Mouse (Mus musculus) megakaryocyte, embryonic 14.5 days (primary cell): Measurements from ENCODE around the gene Gtsf1. TPM values are rescaled to one million over a fixed set of nuclear protein-coding genes. Genes with fewer than 3 reads are reported as not detected.

Experiments used
- H3K27me3 ChIP-seq: replicated peaks from 2 replicates; pipeline ENCODE3; 2012; ENCODE audit warnings: inconsistent platforms
- H3K36me3 ChIP-seq: replicated peaks from 2 replicates; pipeline ENCODE3; 2012; ENCODE audit warnings: low read length, inconsistent platforms, mixed read lengths
- H3K4me1 ChIP-seq: 2 replicates; pipeline ENCODE4 v1.6.1; 2012; ENCODE audit warnings: inconsistent platforms
- H3K4me3 ChIP-seq: replicated peaks from 2 replicates; pipeline ENCODE3; 2012; ENCODE audit warnings: moderate library complexity, mild to moderate bottlenecking, inconsistent platforms
- H3K9me3 ChIP-seq: 2 replicates; pipeline ENCODE4 v1.6.1; 2012; ENCODE audit warnings: inconsistent platforms
- FLI1 ChIP-seq: IDR thresholded peaks from 2 replicates; pipeline ENCODE4 v1.6.1; 2012; ENCODE audit warnings: low read length, inconsistent platforms, mixed read lengths
- GATA1 ChIP-seq: IDR thresholded peaks from 3 replicates; pipeline ENCODE4 v1.6.1; 2012; ENCODE audit warnings: mixed read lengths, low read length, inconsistent platforms, borderline replicate concordance
- polyA plus RNA-seq: library from polyadenylated mRNA; stranded (reverse); fragments of >175 nt; gene quantifications from 2 replicates; pipeline ENCODE4 v1.2.3, GENCODE M21; 2012; ENCODE audit warnings: low replicate concordance; ENCODE audit not compliant: insufficient read depth

The Gtsf1 gene
- polyA plus RNA-seq = not detected in 2 replicates

DNA sequence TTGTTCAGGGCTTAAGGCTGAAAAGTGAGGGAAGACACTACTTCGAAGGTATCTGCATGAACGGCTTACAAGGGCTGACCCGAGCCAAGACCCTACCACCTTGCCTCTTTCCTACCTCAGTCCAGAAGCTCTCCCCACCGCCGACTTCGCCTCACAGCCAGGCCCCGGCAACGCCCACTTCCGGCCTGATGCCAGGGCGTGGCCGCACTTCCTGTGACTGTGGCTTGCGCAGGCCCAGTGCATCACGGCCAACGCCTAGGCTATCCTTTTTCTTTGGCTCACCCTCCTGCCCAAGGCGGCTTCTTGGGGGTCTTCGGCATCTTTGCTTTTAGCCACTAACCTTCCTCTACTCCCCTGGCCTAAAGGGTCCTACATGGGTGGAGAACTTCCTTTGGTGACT lies at the start of gene Gtsf1:
Gene Gtsf1, minus strand, starts transcription at position 230 of the 400 bp plus-strand sequence.
- Histone ChIP-seq H3K36me3 (no peaks in the 10 kb centered on the region), H3K27me3 (peaks cover 4% of the 10 kb centered on the region), H3K4me1 (peaks cover 5% of the 10 kb centered on the region), H3K9me3 (peaks cover 4% of the 10 kb centered on the region; the same call in 1 of the 2 replicates), H3K4me3 (no peak within 1 kb of the TSS)
- TF ChIP-seq FLI1 = no peak
- TF ChIP-seq GATA1 = no peak

DNA sequence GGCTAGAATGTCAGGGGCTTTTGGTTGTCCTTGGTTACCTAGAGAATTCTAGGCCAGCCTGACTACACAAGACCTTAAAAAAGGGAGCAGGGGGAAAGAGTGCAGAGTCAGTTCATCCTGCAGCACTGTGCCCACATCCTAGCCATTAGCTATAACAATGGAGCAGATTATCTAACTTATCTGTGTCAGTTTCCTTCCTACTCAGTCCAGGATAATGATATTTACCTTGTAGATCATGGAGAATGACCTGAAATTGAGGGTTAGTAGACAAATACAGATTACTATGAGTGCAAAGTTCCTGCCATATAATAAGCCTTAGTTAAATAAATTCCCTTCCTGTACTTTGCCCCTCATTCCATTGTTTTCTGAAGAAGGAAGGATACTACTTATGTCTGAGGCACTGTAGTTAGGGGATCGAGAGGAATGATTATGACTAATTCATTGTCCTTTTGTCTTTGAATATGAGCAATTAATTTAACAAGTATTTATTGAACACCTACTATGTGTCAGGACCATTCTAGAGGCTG lies 48.9 kb upstream of the Gtsf1 start:
- Histone ChIP-seq H3K27me3 (no peaks in the 10 kb centered on the region), H3K36me3 (peaks cover 97% of the 10 kb centered on the region)
- no peak for TF ChIP-seq GATA1
- no peak for TF ChIP-seq FLI1

DNA sequence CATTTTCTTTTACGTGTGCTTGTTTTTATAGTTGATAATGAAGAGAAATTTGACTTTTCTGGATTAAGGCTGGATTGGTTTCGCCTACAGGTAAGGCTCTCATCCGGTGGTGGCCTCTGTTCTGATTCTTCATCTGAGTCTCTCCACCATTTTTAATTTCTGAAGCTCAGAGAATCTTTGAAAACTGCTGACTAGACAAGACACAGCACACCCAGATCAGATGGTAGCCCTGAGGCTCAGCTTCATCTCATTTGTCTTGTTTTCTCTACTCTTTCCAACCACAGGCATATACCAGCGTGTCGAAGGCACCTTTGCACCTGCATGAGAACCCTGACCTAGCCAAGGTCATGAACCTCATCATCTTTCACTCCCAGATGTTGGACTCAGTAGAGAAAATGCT lies 43.5 kb upstream of the Gtsf1 start:
- Histone ChIP-seq H3K4me1 (peaks cover 17% of the 10 kb centered on the region), H3K9me3 (no peaks in the 10 kb centered on the region), H3K36me3 (peaks cover 93% of the 10 kb centered on the region), H3K27me3 (no peaks in the 10 kb centered on the region), H3K4me3 (no peak overlapping the region)
- TF ChIP-seq GATA1 = no peak
- TF ChIP-seq FLI1 = no peak

More for the DNA sequence above, 48.9 kb upstream of the Gtsf1 start:
- no peaks in the 10 kb centered on the region for H3K9me3 ChIP-seq
- no peaks in the 10 kb centered on the region for H3K4me1 ChIP-seq
- no peak overlapping the region for H3K4me3 ChIP-seq

DNA sequence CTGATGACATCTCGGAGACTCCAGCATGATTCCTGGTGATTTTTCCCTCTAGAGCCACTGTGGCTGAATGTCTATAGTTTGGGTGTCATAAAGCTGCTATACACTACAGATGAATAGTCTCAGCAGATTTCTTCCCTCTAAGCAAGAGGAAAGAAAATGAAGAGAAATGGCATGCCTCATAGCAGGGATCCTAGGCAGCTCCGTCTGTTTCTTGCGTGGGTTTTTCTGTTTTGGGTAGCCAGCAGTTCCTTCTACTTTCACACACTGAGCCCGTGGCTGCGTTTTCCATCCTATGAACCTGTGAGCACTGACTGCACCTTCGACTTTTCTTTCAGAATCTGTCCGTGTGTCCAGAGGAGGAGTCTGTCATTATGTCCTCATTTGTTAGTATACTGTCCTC lies 42.9 kb upstream of the Gtsf1 start:
- Histone ChIP-seq H3K9me3 (no peaks in the 10 kb centered on the region), H3K4me1 (peaks cover 17% of the 10 kb centered on the region), H3K4me3 (no peak overlapping the region), H3K27me3 (no peaks in the 10 kb centered on the region), H3K36me3 (peaks cover 93% of the 10 kb centered on the region)
- TF ChIP-seq FLI1 = no peak
- no peak for TF ChIP-seq GATA1

DNA sequence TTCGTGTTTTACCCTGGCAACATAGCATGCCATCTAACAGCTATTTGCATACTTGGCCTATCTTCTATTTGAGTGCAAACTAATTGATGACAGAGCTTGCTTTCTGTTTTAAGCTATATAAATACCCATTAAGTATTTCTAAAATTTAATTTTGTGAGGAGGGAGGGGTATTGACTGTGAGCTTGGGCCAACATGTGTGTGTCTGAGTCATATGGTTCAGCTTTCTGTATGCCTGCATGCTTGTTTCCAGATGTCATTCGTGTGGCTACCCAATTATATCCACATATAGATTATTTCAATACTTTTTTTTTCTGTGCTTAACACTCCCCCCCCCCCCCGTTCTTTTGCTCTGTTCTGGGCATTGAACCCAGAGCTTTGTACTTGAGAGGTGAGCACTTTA lies 42.0 kb upstream of the Gtsf1 start:
- peaks cover 94% of the 10 kb centered on the region for H3K36me3 ChIP-seq
- H3K27me3 ChIP-seq = no peaks in the 10 kb centered on the region
- H3K4me3 ChIP-seq = no peak overlapping the region
- peaks cover 17% of the 10 kb centered on the region for H3K4me1 ChIP-seq
- H3K9me3 ChIP-seq = no peaks in the 10 kb centered on the region
- no peak for TF ChIP-seq GATA1
- TF ChIP-seq FLI1 = no peak

DNA sequence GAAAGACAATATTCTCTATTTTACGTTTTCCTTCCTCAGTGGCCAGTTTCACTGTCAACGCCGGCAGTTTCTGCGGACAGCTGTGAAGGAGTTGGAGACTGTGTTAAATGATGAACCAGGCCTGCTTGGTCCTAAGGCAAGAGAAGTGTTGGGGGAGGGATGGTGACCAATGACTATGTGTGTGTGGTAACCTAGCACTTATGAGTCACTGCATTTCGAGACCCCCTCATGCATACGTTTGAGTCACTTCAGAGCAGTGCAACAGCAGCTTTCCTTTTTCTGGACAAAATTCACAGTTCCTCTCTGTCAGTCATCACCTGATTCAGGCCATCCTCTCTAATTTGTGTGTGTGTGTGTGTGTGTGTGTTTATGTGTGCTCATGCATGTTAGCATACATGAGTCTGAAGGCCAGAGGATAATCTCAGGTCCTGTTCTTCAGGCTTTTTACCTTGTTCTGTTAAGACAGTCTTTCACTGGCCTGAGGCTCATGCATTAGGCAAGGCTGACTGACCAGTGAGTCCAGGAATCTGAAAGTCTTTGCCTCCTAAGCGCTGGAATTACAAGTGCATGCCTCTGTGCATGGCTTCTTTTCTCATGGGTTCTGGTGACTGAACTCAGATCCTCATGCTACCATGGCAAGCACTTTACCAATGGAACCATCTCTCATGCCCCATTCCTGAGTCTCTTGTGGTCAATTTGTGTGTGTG lies 41.4 kb upstream of the Gtsf1 start:
- peaks cover 94% of the 10 kb centered on the region for H3K36me3 ChIP-seq
- peaks cover 17% of the 10 kb centered on the region for H3K4me1 ChIP-seq
- no peaks in the 10 kb centered on the region for H3K27me3 ChIP-seq
- H3K9me3 ChIP-seq = no peaks in the 10 kb centered on the region
- TF ChIP-seq GATA1 = no peak
- no peak for TF ChIP-seq FLI1
- no peak overlapping the region for H3K4me3 ChIP-seq

DNA sequence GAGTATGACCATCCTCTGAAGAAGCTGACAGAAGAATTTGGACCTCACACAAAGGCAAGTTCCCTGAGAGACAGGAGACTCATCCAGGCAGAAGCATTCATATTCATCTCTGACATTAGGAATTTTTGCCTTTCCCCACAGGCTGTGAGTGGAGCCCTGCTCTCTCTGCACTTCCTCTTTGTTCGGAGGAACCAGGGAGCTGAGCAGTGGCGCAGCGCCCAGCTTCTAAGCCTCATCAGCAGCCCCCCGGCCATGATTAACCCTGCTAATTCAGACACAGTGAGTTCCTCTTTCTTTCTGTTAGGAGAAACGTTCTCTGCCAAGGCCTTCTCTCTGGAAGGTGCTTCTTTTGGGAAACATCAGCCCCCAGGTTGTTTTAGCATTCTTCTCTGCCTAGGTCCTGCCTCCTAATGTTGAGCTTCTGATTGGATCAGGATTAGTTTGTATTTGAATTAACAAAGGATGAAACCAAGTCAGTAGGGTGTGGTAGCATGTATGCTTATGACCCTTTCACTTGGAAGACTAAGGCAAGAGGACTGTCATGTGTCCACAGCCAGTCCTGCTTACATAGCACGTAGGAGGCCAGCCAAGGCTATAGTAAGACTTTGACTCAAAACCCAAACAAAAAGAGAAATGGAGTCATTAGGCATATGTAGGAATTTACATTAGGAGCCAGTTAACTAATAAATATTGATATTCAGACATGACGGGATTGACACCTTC lies 32.4 kb upstream of the Gtsf1 start:
- Histone ChIP-seq H3K36me3 (peaks cover 95% of the 10 kb centered on the region), H3K27me3 (no peaks in the 10 kb centered on the region), H3K4me1 (peaks cover 5% of the 10 kb centered on the region; the same call in 1 of the 2 replicates), H3K9me3 (no peaks in the 10 kb centered on the region), H3K4me3 (no peak overlapping the region)
- no peak for TF ChIP-seq FLI1
- TF ChIP-seq GATA1 = no peak

DNA sequence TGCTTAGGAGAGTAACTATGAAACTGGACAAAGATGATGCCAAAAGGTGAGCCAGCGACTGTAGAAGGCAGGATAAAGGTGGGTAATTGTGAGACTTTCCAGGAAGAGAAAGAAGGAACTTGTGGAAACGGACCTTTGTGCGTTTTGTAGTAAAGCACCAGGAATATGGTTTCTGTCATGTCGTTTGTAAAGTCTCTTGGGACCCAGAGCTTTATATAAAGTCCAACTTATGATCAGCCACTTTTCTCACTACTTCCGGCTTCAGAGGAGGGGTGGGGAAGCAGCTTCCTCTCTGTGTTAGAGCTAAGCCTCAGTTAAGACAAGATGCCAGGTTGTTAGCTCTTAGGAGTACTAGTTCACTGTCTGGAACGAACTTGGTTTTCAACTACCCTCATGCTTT lies 24.2 kb upstream of the Gtsf1 start:
- Histone ChIP-seq H3K4me1 (peaks cover 32% of the 10 kb centered on the region), H3K4me3 (peak overlapping the region; percentile 92), H3K27me3 (no peaks in the 10 kb centered on the region), H3K36me3 (peaks cover 44% of the 10 kb centered on the region), H3K9me3 (peaks cover 6% of the 10 kb centered on the region)
- no peak for TF ChIP-seq GATA1
- no peak for TF ChIP-seq FLI1

DNA sequence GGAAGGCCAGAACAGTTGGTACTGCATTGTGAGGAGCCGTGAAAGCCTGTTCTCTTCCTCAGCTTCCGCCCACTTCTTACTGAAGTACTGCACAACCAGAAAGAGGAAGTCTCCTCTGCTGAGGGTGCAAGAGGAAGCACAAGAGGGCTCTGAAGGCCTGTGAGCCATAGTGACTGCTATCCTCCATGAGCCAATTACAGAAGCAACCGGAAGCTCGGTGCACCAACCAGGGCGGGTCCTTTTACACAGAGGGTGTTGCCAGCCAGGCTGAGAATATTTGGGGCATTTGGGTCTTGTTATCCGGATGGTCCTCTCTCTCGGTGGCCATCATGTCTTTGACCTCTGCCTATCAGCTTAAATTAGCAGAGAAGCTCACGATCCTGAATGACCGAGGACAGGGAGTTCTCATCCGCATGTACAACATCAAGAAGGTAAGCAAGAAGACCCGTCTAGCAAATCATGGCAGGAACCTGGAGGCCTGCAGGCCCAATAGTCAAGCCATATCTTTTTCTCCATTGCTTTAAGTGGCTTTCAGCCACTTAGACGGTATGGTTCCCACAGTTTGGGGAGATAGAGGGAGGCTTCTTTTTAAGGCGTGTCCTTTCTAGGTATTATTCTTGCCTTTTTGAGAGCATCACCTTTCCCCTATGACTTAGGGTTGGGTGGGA lies 23.4 kb upstream of the Gtsf1 start, which contains the start of gene Nckap1l:
Gene Nckap1l, plus strand, starts transcription at position 244 of the 668 bp plus-strand sequence.
- peak within 1 kb of the TSS; percentile 92 for H3K4me3 ChIP-seq
- no peak for TF ChIP-seq GATA1
- 0 out of 2 replicates have a peak, but pooled peaks have one; percentile 30 for TF ChIP-seq FLI1

More for the DNA sequence above, 23.4 kb upstream of the Gtsf1 start, which contains the start of gene Nckap1l:
- Histone ChIP-seq H3K36me3 (peaks cover 36% of the 10 kb centered on the region), H3K27me3 (no peaks in the 10 kb centered on the region), H3K4me1 (peaks cover 29% of the 10 kb centered on the region), H3K9me3 (peaks cover 6% of the 10 kb centered on the region)
